Mouse (Mus musculus) liver, postnatal 0 days (tissue): Measurements from ENCODE around the gene Rangap1.

Source experiments
- CTCF ChIP-seq: sonication (generic); IDR thresholded peaks from 2 replicates; pipeline ENCODE4 v1.5.1; 2016; ENCODE audit warnings: antibody characterized with exemption, low read depth
- EP300 ChIP-seq: IDR thresholded peaks from 2 replicates; pipeline ENCODE4 v1.6.1; 2016; ENCODE audit warnings: antibody characterized with exemption, low read depth, mild to moderate bottlenecking

GRCm38 (mm10) chr15:81735075-81735474, 10.3 kb downstream of the Rangap1 start:
- TF ChIP-seq CTCF (no peak), EP300 (no peak)
